Mouse (Mus musculus) embryonic facial prominence, embryonic 12.5 days (tissue): ENCODE measurements around the gene Hunk. TPM values are rescaled to one million over a fixed set of nuclear protein-coding genes. Genes with fewer than 3 reads are reported as not detected.

Experiments
- ATAC-seq: fragments of 200-750 bp; cut with Nextera tagmentation; 2 replicates; pipeline ENCODE4 v1.8.0; 2017; ENCODE audit not compliant: insufficient number of reproducible peaks, insufficient read depth, low FRiP score, low TSS enrichment
- H3K27ac ChIP-seq: fragments of 300-500 bp; sonication (generic); 2 replicates; pipeline ENCODE4 v1.5.1; 2016; ENCODE audit warnings: mild to moderate bottlenecking
- H3K27me3 ChIP-seq: fragments of 300-500 bp; sonication (generic); 2 replicates; pipeline ENCODE4 v1.6.1; 2016; ENCODE audit warnings: mild to moderate bottlenecking, moderate library complexity
- H3K36me3 ChIP-seq: fragments of 300-500 bp; sonication (generic); 2 replicates; pipeline ENCODE4 v1.6.1; 2016; ENCODE audit warnings: mild to moderate bottlenecking
- H3K4me1 ChIP-seq: fragments of 300-500 bp; sonication (generic); 2 replicates; pipeline ENCODE4 v1.6.1; 2016
- H3K4me2 ChIP-seq: fragments of 300-500 bp; sonication (generic); replicated peaks from 2 replicates; pipeline ENCODE4 v1.6.1; 2016; ENCODE audit warnings: mild to moderate bottlenecking, moderate library complexity
- H3K4me3 ChIP-seq: fragments of 300-500 bp; sonication (generic); 2 replicates; pipeline ENCODE4 v1.5.1; 2016; ENCODE audit warnings: mild to moderate bottlenecking
- H3K9ac ChIP-seq: fragments of 300-500 bp; sonication (generic); 2 replicates; pipeline ENCODE4 v1.6.1; 2016; ENCODE audit warnings: mild to moderate bottlenecking, moderate library complexity
- H3K9me3 ChIP-seq: fragments of 300-500 bp; sonication (generic); 2 replicates; pipeline ENCODE4 v1.6.1; 2016; ENCODE audit warnings: mild to moderate bottlenecking, moderate library complexity
- WGBS: fragments of 180-500 bp; shearing (Covaris S2); methylation state at CpG from one replicate; pipeline ENCODE4 v1.1.7; 2016; 5-methylcytosine and 5-hydroxymethylcytosine counted together
- polyA plus RNA-seq: library from polyadenylated mRNA; unstranded; fragments of >200 nt; fragmentation: Nextera tagmentation; extraction: Ambion mirVana; gene quantifications from 2 replicates; pipeline ENCODE4 v1.2.1, GENCODE M21; 2016

Hunk gene
- polyA plus RNA-seq, 1 experiment from 2014 or later, result 25.0 TPM

DNA sequence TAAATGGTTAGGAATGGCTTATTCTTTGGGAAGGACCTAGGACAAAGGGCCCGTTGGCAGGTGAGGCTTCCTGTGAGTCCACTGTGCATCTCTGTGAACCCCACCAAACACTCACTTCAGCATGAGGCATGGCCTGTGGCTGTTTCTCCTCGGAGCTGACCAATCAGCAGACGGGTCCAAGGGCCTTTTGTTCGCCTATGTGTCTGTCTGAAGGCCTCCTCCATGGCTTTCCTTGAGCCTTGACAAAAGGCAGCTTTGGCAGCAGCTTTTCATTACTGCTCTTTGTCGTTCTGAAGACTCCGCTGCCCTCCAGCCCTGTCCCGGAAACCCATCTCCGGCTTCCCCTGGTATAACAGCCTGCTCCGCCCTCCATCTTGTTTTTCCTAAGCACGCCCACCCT lies 54.8 kb downstream of the Hunk start:
- no peak for ATAC-seq
- Histone ChIP-seq H3K4me2 (no peak overlapping the region), H3K4me3 (no peak overlapping the region), H3K27me3 (no peaks in the 10 kb centered on the region), H3K4me1 (peaks cover 18% of the 10 kb centered on the region), H3K9ac (no peak overlapping the region), H3K36me3 (peaks cover 27% of the 10 kb centered on the region), H3K9me3 (no peaks in the 10 kb centered on the region), H3K27ac (no peak overlapping the region)
- WGBS, result 69% methylated on average over 10 of the region's 10 CpGs

DNA sequence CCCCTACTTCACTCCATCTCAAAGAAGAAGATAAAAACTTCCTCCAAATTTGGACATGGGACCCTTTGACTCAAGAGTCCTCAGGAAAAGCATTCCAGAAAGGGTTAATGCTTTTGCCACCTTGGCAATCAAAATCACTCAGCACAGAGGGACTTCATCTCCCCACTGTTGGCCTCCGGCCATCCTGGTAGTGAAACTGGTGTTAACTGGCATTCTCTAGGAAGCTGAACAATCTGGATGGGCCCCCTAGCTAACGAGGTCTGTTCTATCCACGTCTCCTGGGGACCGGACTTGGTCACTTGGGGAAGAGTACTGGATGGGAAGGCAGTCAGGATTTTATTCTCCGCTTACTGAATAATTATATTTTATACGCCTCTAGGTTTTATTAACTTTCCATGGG lies 57.2 kb downstream of the Hunk start:
- H3K27me3 ChIP-seq, result no peaks in the 10 kb centered on the region
- 75% methylated on average over 6 of the region's 6 CpGs for WGBS
- H3K27ac ChIP-seq, result no peak overlapping the region
- H3K4me3 ChIP-seq, result no peak overlapping the region
- peaks cover 37% of the 10 kb centered on the region for H3K36me3 ChIP-seq
- no peaks in the 10 kb centered on the region for H3K9me3 ChIP-seq
- no peak overlapping the region for H3K9ac ChIP-seq
- H3K4me2 ChIP-seq, result no peak overlapping the region
- ATAC-seq, result no peak
- H3K4me1 ChIP-seq, result no peaks in the 10 kb centered on the region

DNA sequence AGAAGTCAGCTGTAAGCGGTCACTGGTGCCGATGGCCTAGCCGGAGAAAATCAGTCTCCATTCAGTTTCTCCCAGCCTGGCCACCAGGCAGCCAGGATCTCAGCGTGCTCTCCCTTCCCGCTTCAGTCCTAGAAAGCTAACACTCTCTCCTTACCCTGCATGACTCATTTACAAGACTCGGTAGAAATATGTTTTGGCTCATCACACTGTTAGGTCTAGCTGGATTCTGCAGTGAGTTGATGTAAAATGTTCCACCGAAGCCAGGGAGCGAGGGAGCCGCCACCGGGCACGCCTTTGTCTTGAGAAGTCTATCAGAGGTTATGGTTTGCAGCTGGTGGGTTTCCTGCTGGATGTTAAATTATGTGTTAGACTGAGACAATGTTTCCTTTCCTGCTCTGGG lies 67.4 kb downstream of the Hunk start:
- WGBS, result 57% methylated on average over 11 of the region's 11 CpGs
- Histone ChIP-seq H3K27me3 (no peaks in the 10 kb centered on the region), H3K9me3 (no peaks in the 10 kb centered on the region), H3K4me1 (peaks cover 33% of the 10 kb centered on the region; the same call in 1 of the 2 replicates), H3K9ac (no peak overlapping the region), H3K36me3 (peaks cover 41% of the 10 kb centered on the region), H3K27ac (peak overlapping the region; percentile 59), H3K4me2 (no peak overlapping the region), H3K4me3 (no peak overlapping the region)
- no peak for ATAC-seq

GRCm38 (mm10) chr16:90456495-90457125 lies 70.8 kb downstream of the Hunk start:
- WGBS, result 72% methylated on average over 7 of the region's 7 CpGs
- Histone ChIP-seq H3K4me3 (no peak overlapping the region), H3K9ac (no peak overlapping the region), H3K9me3 (no peaks in the 10 kb centered on the region), H3K27me3 (no peaks in the 10 kb centered on the region), H3K27ac (0 out of 2 replicates have a peak overlapping the region, but pooled peaks have one; percentile 46), H3K4me2 (no peak overlapping the region), H3K36me3 (peaks cover 36% of the 10 kb centered on the region), H3K4me1 (peaks cover 50% of the 10 kb centered on the region)
- ATAC-seq, result no peak

DNA sequence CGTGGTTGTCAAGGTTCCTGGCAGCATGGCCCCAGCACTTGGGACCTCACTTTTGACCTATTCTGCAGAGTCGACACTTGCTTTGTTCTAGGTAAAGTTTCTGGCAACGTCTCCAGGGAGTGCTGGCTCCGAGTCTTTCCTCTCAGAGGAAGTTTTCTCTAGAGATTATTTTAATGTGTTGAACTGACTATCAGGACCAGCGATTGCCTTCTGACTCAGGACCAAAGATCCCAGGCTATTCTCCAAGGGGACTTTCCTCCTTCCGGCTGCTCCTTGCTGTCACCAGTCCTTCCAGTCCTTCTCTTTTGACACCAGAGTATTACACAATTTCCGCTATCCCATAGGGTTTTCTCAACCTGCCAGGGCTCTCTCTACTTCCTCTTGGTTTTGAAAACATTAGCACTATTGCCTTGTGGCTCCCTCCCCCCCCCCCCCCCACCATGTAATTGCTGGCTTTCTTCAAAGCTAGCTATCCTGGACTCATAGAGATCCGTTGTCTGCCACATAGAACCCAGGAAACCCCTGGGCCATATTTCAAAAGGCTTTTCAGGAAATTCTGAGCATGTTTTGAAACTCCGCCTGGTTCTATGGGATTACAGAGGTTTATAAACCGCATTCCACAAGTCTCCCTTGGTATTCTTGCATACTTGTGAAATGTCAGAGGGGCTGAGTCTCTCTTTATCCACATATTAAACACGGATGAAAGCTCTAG lies 73.2 kb downstream of the Hunk start:
- Histone ChIP-seq H3K36me3 (peaks cover 42% of the 10 kb centered on the region), H3K4me1 (peaks cover 44% of the 10 kb centered on the region)

GRCm38 (mm10) chr16:90461304-90461905 lies 75.6 kb downstream of the Hunk start:
- peaks cover 5% of the 10 kb centered on the region; the same call in 1 of the 2 replicates for H3K9me3 ChIP-seq
- ATAC-seq, result no peak
- no peak overlapping the region for H3K4me2 ChIP-seq
- H3K9ac ChIP-seq, result no peak overlapping the region
- no peak overlapping the region for H3K27ac ChIP-seq
- H3K36me3 ChIP-seq, result peaks cover 41% of the 10 kb centered on the region
- H3K4me1 ChIP-seq, result peaks cover 44% of the 10 kb centered on the region
- H3K4me3 ChIP-seq, result no peak overlapping the region
- 68% methylated on average over 11 of the region's 11 CpGs for WGBS
- no peaks in the 10 kb centered on the region for H3K27me3 ChIP-seq

More for the DNA sequence above, 73.2 kb downstream of the Hunk start:
- 0 out of 2 replicates have a peak, but pooled peaks have one; percentile 24 for ATAC-seq
- Histone ChIP-seq H3K9ac (no peak overlapping the region), H3K4me3 (no peak overlapping the region), H3K27me3 (no peaks in the 10 kb centered on the region), H3K9me3 (no peaks in the 10 kb centered on the region), H3K4me2 (no peak overlapping the region), H3K27ac (peak overlapping the region; percentile 74)
- 23% methylated on average over 11 of the region's 11 CpGs for WGBS

DNA sequence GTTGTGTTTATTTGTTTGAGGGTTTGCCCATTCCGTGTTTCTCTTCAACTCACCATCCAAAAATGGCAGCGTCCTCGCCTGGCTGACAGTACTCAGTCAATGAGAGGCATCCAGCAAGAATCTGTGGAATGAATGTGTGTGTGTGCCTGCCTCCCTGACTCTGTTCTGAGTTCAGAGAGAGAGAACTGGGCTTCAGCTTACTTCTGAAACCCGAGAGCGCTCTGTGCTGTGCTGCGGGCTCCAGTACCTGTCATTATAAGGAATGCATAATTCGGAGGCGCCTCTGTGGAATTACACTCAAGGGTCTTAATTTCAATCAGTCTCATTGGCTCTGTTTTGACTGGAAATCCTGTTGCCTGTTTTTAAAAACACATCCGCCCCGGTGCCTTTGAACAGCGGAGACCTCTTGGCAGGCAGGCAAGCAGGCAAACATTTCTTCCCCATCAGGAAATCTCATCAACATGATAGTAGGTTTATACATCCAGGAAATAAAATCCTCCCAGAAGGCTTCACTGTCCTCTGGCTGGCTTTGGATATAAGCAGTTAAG lies 77.0 kb downstream of the Hunk start:
- ATAC-seq, result peak; percentile 65; the same call in 1 of the 2 replicates
- Histone ChIP-seq H3K27ac (peak overlapping the region; percentile 57), H3K4me1 (peaks cover 43% of the 10 kb centered on the region)

DNA sequence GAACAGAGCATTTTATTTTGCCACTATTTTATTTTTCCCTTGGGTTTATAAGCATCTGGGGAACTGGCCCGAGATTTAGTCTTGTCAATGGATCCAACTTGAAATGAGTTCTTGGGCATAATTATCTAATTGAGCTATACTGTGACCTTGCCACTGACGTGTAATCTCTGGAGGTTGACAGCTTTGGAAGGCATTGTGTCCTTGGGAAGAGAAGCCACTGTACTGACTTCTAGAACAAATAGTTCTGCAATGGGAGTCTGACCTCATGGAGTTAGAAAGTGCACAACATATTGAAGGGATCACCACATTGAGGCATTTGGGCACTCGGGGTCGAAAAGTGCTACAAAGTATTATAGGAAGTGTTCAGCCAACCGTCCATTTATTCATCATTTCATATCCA lies 79.3 kb downstream of the Hunk start:
- H3K27ac ChIP-seq, result no peak overlapping the region
- H3K4me3 ChIP-seq, result no peak overlapping the region
- H3K27me3 ChIP-seq, result no peaks in the 10 kb centered on the region
- peaks cover 70% of the 10 kb centered on the region for H3K36me3 ChIP-seq
- ATAC-seq, result no peak
- H3K9me3 ChIP-seq, result peaks cover 6% of the 10 kb centered on the region; the same call in 1 of the 2 replicates
- WGBS, result 87% methylated on average over 5 of the region's 5 CpGs
- peaks cover 26% of the 10 kb centered on the region for H3K4me1 ChIP-seq
- no peak overlapping the region for H3K9ac ChIP-seq
- no peak overlapping the region for H3K4me2 ChIP-seq

More for the DNA sequence above, 77.0 kb downstream of the Hunk start:
- Histone ChIP-seq H3K36me3 (peaks cover 49% of the 10 kb centered on the region), H3K27me3 (no peaks in the 10 kb centered on the region), H3K4me2 (no peak overlapping the region), H3K9ac (no peak overlapping the region), H3K4me3 (no peak overlapping the region), H3K9me3 (peaks cover 6% of the 10 kb centered on the region; the same call in 1 of the 2 replicates)
- WGBS, result 46% methylated on average over 11 of the region's 11 CpGs

DNA sequence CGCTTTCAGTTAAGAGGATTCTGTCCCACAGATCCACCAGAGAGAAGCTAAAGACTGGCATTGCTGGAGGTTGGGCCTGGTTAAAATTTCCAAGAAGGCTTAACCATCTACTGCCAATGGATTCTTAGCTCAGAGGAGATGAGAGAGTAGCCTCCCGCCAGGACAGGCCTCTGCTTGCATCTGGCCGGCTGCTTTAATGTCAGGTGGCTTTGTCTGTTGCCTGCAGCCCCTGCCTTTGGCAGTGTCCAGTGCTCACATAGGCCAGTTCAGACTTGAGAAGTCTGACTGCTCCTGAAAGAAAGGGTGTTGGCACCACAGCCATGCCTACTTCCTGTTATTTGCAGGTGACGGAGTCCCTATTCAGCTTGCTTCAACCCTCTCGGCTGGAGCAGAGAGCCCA lies 82.5 kb downstream of the Hunk start:
- H3K9me3 ChIP-seq, result peaks cover 6% of the 10 kb centered on the region; the same call in 1 of the 2 replicates
- H3K4me3 ChIP-seq, result no peak overlapping the region
- no peak overlapping the region; the same call in 1 of the 2 replicates for H3K27ac ChIP-seq
- no peaks in the 10 kb centered on the region for H3K27me3 ChIP-seq
- no peak overlapping the region for H3K4me2 ChIP-seq
- no peak overlapping the region for H3K9ac ChIP-seq
- peaks cover 74% of the 10 kb centered on the region for H3K36me3 ChIP-seq
- no peaks in the 10 kb centered on the region for H3K4me1 ChIP-seq
- ATAC-seq, result no peak
- WGBS, result 83% methylated on average over 5 of the region's 5 CpGs

DNA sequence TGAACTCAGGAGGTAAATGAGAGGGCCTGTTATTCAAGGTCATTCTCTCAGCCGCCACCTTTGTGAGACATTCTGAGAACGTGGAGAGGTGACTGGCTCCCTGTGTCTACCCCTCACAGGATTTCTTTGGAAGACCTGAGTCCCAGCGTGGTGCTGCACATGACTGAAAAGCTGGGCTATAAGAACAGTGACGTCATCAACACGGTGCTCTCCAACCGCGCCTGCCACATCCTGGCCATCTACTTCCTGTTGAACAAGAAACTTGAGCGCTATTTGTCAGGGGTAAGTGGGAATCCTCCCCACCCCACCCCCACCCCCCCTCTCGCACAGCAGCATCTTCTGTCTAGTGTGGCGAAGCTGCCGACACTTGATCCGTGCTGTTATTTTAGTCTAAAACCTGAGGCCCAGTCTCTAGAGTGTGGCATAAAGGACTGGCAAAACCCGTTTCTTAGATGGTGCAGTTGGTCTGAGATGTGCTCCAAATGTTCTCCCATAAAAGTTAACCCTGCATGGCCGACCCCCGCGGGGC lies 90.0 kb downstream of the Hunk start:
- 84% methylated on average over 16 of the region's 16 CpGs for WGBS
- Histone ChIP-seq H3K27me3 (no peaks in the 10 kb centered on the region), H3K36me3 (peaks cover 82% of the 10 kb centered on the region), H3K27ac (no peak overlapping the region), H3K9ac (no peak overlapping the region), H3K4me2 (no peak overlapping the region), H3K4me3 (no peak overlapping the region), H3K9me3 (no peaks in the 10 kb centered on the region), H3K4me1 (no peaks in the 10 kb centered on the region)
- ATAC-seq, result 0 out of 2 replicates have a peak, but pooled peaks have one; percentile 35

- H3K27me3 ChIP-seq, result no peaks in the 10 kb centered on the region
- ATAC-seq, result no peak
- WGBS, result 98% methylated on average over 5 of the region's 5 CpGs
- H3K36me3 ChIP-seq, result peaks cover 92% of the 10 kb centered on the region
- H3K9me3 ChIP-seq, result no peaks in the 10 kb centered on the region
- no peak overlapping the region for H3K9ac ChIP-seq
- H3K4me1 ChIP-seq, result no peaks in the 10 kb centered on the region
- no peak overlapping the region for H3K4me3 ChIP-seq
- no peak overlapping the region for H3K27ac ChIP-seq
- H3K4me2 ChIP-seq, result no peak overlapping the region
Measured at GRCm38 (mm10) chr16:90481612-90482011, 95.8 kb downstream of the Hunk start.
